Mouse (Mus musculus) forebrain, postnatal 0 days (tissue): ENCODE measurements at regions not wholly inside any gene's neighbourhood (a gene's known extent, or its start where the extent isn't known, plus 50 kb on each side); places are given as distances from the start of the nearest gene placed in this dataset.

Experiments
- ATAC-seq: fragments of 200-750 bp; cut with Nextera tagmentation; 2 replicates; pipeline ENCODE4 v1.8.0; 2017; ENCODE audit warnings: mild to moderate bottlenecking, moderate library complexity
- DNase-seq: peaks from one replicate; pipeline ENCODE4 v3.0.0-alpha.2; 2015
- H3K27ac ChIP-seq: fragments of 300-500 bp; sonication (generic); 2 replicates; pipeline ENCODE4 v1.5.1; 2014; ENCODE audit warnings: low read depth, mild to moderate bottlenecking, antibody characterized with exemption, low read length, moderate library complexity, mixed read lengths
- H3K27me3 ChIP-seq: fragments of 300-500 bp; sonication (generic); 2 replicates; pipeline ENCODE4 v1.6.1; 2014; ENCODE audit warnings: mild to moderate bottlenecking, low read length, mixed read lengths; ENCODE audit not compliant: insufficient read depth
- H3K36me3 ChIP-seq: fragments of 300-500 bp; sonication (generic); 2 replicates; pipeline ENCODE4 v1.6.1; 2014; ENCODE audit warnings: mild to moderate bottlenecking, moderate library complexity; ENCODE audit not compliant: insufficient read depth
- H3K4me1 ChIP-seq: fragments of 300-500 bp; sonication (generic); 2 replicates; pipeline ENCODE4 v1.6.1; 2014; ENCODE audit warnings: antibody characterized with exemption; ENCODE audit not compliant: insufficient read depth
- H3K4me2 ChIP-seq: fragments of 300-500 bp; sonication (generic); 2 replicates; pipeline ENCODE4 v1.6.1; 2014; ENCODE audit warnings: low read depth, mild to moderate bottlenecking, moderate library complexity
- H3K4me3 ChIP-seq: fragments of 300-500 bp; sonication (generic); 2 replicates; pipeline ENCODE4 v1.5.1; 2014; ENCODE audit warnings: low read depth, low read length, mixed read lengths
- H3K9ac ChIP-seq: fragments of 300-500 bp; sonication (generic); 2 replicates; pipeline ENCODE4 v1.6.1; 2014; ENCODE audit warnings: mild to moderate bottlenecking
- H3K9me3 ChIP-seq: fragments of 300-500 bp; sonication (generic); 2 replicates; pipeline ENCODE4 v1.6.1; 2016; ENCODE audit warnings: low read length
- CTCF ChIP-seq: sonication (generic); IDR thresholded peaks from 2 replicates; pipeline ENCODE4 v1.5.1; 2016; ENCODE audit warnings: antibody characterized with exemption, control low read depth, low read depth
- WGBS: fragments of 180-500 bp; shearing (Covaris S2); extraction: QIAGEN DNeasy Blood & Tissue Kit; methylation state at CpG from one replicate; pipeline ENCODE4 v1.1.7; 2014; 5-methylcytosine and 5-hydroxymethylcytosine counted together

DNA sequence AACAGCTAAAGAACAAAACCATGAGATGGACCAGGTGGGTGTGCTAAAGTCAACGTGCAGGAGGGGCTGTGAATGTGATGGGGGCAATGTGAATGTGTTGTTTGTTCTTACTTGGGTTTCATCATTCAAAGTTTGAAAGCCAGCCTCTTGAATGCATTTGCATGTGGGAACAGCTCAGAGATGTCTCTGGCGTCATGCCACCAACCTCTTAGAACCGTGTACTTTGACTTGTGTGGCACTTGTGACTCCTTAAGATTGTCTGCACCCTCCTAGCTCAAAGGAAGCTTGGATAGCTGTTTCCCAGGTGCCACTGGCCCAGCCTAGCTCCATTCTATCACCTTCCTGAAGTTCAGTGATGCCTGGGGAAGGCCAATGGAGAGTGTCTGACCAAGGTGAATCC is 147.2 kb upstream of the Irf2bp2 start:
- no peak for TF ChIP-seq CTCF
- Histone ChIP-seq H3K9ac (no peak overlapping the region), H3K4me1 (peaks cover 10% of the 10 kb centered on the region; the same call in 1 of the 2 replicates), H3K27ac (no peak overlapping the region), H3K4me2 (no peak overlapping the region), H3K36me3 (no peaks in the 10 kb centered on the region), H3K27me3 (no peaks in the 10 kb centered on the region), H3K9me3 (no peaks in the 10 kb centered on the region), H3K4me3 (no peak overlapping the region)
- ATAC-seq: no peak
- no peak for DNase-seq
- 62% methylated on average over 3 of the region's 3 CpGs for WGBS

DNA sequence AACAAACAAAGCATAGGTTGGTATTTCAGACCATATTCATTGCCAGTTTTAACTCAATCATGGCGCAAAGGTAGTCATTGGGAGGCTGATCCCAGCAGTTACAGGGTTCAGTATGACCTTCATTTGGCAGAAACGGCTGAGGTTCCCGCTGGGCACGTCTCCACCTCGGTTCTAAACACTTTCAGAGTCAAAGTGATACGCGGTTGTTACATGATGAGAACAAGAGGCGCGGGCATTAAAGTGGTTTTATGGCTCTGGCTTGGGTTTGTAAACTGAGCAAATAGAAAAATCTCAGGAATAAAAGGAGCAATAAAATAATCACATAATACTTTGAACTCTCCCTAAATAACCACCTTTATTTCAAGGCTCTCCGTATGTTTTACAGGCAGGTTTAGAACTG is 146.0 kb upstream of the Irf2bp2 start:
- Histone ChIP-seq H3K9ac (no peak overlapping the region), H3K4me3 (no peak overlapping the region), H3K4me2 (no peak overlapping the region), H3K36me3 (no peaks in the 10 kb centered on the region), H3K27ac (no peak overlapping the region), H3K27me3 (no peaks in the 10 kb centered on the region), H3K4me1 (peaks cover 17% of the 10 kb centered on the region; the same call in 1 of the 2 replicates), H3K9me3 (no peaks in the 10 kb centered on the region)
- 88% methylated on average over 10 of the region's 10 CpGs for whole genome bisulfite sequencing
- DNase-seq (no peak), ATAC-seq (no peak)
- no peak for TF ChIP-seq CTCF

- Histone ChIP-seq H3K4me3 (no peak overlapping the region), H3K9me3 (no peaks in the 10 kb centered on the region), H3K36me3 (no peaks in the 10 kb centered on the region), H3K4me1 (peaks cover 22% of the 10 kb centered on the region; the same call in 1 of the 2 replicates), H3K27ac (peak overlapping the region; percentile 50), H3K4me2 (no peak overlapping the region), H3K27me3 (no peaks in the 10 kb centered on the region), H3K9ac (no peak overlapping the region)
- TF ChIP-seq CTCF: no peak
- DNase-seq (no peak), ATAC-seq (no peak)
- WGBS: 55% methylated on average over 5 of the region's 5 CpGs
These were observed 143.2 kb upstream of the Irf2bp2 start for GRCm38 (mm10) chr8:126737032-126737431.

- H3K4me1 ChIP-seq: peaks cover 22% of the 10 kb centered on the region; the same call in 1 of the 2 replicates
- DNase-seq: peak; percentile 64
- H3K9ac ChIP-seq: peak overlapping the region; percentile 25; the same call in 1 of the 2 replicates
- H3K4me3 ChIP-seq: no peak overlapping the region
- H3K27ac ChIP-seq: peak overlapping the region; percentile 68
- no peaks in the 10 kb centered on the region for H3K9me3 ChIP-seq
- H3K27me3 ChIP-seq: no peaks in the 10 kb centered on the region
- TF ChIP-seq CTCF: peak; percentile 37
- WGBS: 17% methylated on average over 10 of the region's 10 CpGs
- peak; percentile 86 for ATAC-seq
- H3K36me3 ChIP-seq: no peaks in the 10 kb centered on the region
- H3K4me2 ChIP-seq: 0 out of 2 replicates have a peak overlapping the region, but pooled peaks have one; percentile 8
These were observed 142.7 kb upstream of the Irf2bp2 start for GRCm38 (mm10) chr8:126736441-126736962.

DNA sequence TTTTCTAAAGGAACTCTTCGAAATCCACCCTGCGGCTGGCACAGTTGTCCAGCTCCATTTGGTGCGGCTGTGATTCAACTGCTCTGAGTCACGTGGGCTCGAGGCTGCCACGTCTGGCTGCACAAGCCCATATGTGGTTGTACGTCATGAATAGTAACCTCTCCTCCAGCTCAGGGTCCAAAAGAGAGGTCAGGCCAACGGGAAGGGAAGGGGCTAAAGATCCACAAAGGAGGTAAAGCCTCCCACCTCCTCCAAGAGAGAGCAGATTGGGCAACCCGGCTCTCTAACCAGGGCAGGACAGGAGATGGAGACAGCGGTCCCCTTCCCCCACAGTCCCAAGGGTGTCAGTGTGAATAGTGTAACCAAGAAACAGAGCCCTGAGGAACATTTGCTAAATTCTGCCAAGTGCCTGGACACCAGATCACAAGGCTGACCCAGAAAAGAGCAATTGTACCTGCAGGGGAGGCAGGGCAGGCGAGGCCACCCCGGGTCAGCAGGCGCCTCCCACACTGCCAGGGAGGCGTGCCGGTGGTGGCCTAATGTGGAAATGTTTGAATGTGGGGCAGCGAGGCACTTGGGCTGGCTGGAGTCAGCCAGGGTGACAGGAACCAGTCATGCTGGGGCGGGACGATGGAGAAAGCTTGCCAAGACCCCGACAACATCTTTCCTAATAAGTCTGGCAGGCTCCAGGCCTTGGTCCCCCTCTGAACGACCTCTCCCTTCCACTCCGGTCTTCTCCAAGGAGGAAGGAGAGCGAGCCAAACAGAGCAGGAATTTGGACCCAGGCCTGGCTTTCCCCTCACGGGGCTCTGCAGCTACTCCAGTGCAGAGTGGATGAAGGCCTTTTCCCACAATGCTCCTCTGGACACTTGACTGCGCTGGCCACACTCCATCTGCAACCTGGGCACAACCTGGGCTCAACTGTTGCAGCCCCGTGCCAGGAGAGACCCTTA is 142.0 kb upstream of the Irf2bp2 start:
- Histone ChIP-seq H3K4me2 (0 out of 2 replicates have a peak overlapping the region, but pooled peaks have one; percentile 8), H3K4me1 (peaks cover 22% of the 10 kb centered on the region; the same call in 1 of the 2 replicates), H3K27ac (peak overlapping the region; percentile 68), H3K4me3 (no peak overlapping the region), H3K36me3 (no peaks in the 10 kb centered on the region), H3K9me3 (no peaks in the 10 kb centered on the region), H3K27me3 (no peaks in the 10 kb centered on the region), H3K9ac (peak overlapping the region; percentile 25; the same call in 1 of the 2 replicates)
- no peak for TF ChIP-seq CTCF
- WGBS: 31% methylated on average over 25 of the region's 25 CpGs
- ATAC-seq: peak; percentile 84
- peak; percentile 71 for DNase-seq

DNA sequence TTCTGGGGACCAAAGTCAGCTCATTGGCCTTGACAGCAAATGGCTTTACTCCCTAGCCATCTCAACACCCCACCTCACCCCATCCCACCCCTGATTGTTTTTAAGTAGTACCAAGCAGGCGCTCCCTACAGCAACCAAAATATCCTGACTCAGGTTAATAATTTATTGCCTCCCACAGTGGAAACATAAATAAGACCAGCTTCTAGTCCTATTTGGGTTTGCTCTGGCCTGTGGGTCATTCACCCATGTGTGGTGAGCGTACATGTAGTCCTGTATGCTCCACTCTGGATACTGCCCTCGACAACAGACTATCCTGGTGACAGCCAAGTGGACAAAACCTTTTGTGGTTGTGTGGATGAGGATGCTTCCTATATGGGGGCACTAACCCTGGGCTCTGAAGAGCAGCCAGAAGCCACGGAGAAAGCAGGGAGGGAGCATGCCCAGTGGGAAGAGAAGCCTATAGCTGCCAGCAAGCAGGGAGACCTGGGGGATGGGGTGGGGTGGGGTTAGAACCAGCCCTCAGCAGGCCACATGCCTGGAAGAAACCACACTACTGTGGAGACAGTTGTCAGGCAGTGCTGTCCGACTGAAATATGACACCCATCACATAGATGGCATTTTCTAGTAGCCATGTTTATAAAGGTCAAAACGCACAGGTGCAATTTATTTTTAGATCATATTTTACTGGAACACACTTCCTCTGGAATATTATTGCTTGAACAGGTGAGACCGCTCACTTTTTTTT is 141.1 kb upstream of the Irf2bp2 start:
- H3K9ac ChIP-seq: no peak overlapping the region
- H3K4me3 ChIP-seq: no peak overlapping the region
- DNase-seq (no peak), ATAC-seq (no peak)
- no peaks in the 10 kb centered on the region for H3K27me3 ChIP-seq
- TF ChIP-seq CTCF: no peak
- H3K9me3 ChIP-seq: no peaks in the 10 kb centered on the region
- H3K27ac ChIP-seq: no peak overlapping the region
- H3K4me2 ChIP-seq: no peak overlapping the region
- 74% methylated on average over 7 of the region's 7 CpGs for WGBS
- H3K36me3 ChIP-seq: no peaks in the 10 kb centered on the region
- H3K4me1 ChIP-seq: peaks cover 22% of the 10 kb centered on the region; the same call in 1 of the 2 replicates
